Mouse (Mus musculus) heart, adult 2 months (tissue): Measurements from ENCODE around the gene 4930572O03Rik. TPM values are rescaled to one million over a fixed set of nuclear protein-coding genes. Genes with fewer than 3 reads are reported as not detected.
A peak's percentile ranks its signal among the peaks of the same experiment; 100 is the strongest.
"Not testable (repeated sequence)": the region's sequence is repeated elsewhere in the genome, so short reads cannot be mapped to it uniquely, and the experiment has no call there.

Experiments used
- DNase-seq, 2 experiments: peaks; one replicate each; pipeline ENCODE4 v3.0.0; 2021
- H3K27ac ChIP-seq: fragments of 200-600 bp; 2 replicates; pipeline ENCODE4 v1.8.1; 2022
- H3K27me3 ChIP-seq: fragments of 200-500 bp; 2 replicates; pipeline ENCODE4 v1.6.1; 2012; ENCODE audit warnings: mild to moderate bottlenecking, low read length, inconsistent platforms, mixed read lengths; ENCODE audit not compliant: control insufficient read depth, insufficient read depth
- H3K36me3 ChIP-seq: fragments of 200-500 bp; 2 replicates; pipeline ENCODE4 v1.6.1; 2012; ENCODE audit warnings: low read length, inconsistent platforms; ENCODE audit not compliant: control insufficient read depth, insufficient read depth
- H3K4me1 ChIP-seq: fragments of 200-500 bp; 2 replicates; pipeline ENCODE4 v1.6.1; 2011; ENCODE audit warnings: low read length; ENCODE audit not compliant: control insufficient read depth, insufficient read depth
- H3K4me3 ChIP-seq: fragments of 200-600 bp; 2 replicates; pipeline ENCODE4 v1.8.1; 2022
- H3K79me2 ChIP-seq: fragments of 200-500 bp; replicated peaks from 2 replicates; pipeline ENCODE4 v1.6.1; 2012; ENCODE audit warnings: mild to moderate bottlenecking, inconsistent platforms, low read length, moderate library complexity, mixed read lengths; ENCODE audit not compliant: control insufficient read depth, insufficient read depth
- H3K9ac ChIP-seq: fragments of 200-500 bp; 2 replicates; pipeline ENCODE4 v1.6.1; 2012; ENCODE audit warnings: low read depth, mild to moderate bottlenecking, control low read depth, inconsistent platforms, low read length, mixed read lengths
- CTCF ChIP-seq: fragments of 200-600 bp; IDR thresholded peaks from 2 replicates; pipeline ENCODE4 v1.8.1; 2022; ENCODE audit warnings: antibody characterized with exemption, mild to moderate bottlenecking, moderate library complexity
- WGBS: fragments of 180-500 bp; shearing (Covaris S2); methylation state at CpG from one replicate; pipeline ENCODE4 v1.1.7; 2018; 5-methylcytosine and 5-hydroxymethylcytosine counted together
- intact Hi-C: fragments of 180-260 bp; cut with DNase I; formaldehyde crosslinking; loops from one replicate; pipeline ENCODE4 v1.15.1; 2025
- long read RNA-seq: library from polyadenylated mRNA; stranded (forward); transcript quantifications from one replicate; pipeline ENCODE4 v2.0.0, GENCODE M21; 2021
- polyA plus RNA-seq: library from polyadenylated mRNA; depleted of rRNA; stranded (reverse); fragments of >200 nt; gene quantifications from 2 replicates; pipeline ENCODE4 v1.2.3, GENCODE M21; 2012; rRNA removed
- total RNA-seq, 2 experiments: library from RNA; stranded (reverse); gene quantifications; 2 replicates each; pipeline ENCODE4 v1.2.3; 2021

Gene 4930572O03Rik
- not detected for total RNA-seq
- polyA plus RNA-seq, result not detected in 2 replicates
- long read RNA-seq, result 0 reads

DNA sequence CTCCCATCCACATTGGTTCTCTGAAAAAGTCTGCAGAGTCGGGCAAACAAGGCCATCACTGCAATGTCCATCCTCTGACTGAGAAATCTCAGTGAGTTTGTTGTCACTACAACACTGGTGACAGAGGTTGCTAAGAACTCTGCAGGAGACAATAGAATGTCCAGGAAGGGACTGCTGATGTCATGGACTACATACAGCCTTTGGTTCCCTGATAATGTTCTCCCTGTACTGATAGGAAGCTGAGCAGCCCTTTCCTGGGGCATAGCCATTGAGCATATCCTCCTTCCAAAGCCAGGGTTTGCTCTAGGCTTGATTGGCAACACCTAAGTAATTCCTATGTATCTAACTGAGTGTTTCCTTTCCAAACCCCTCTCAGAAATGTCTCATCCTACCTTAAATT is at the start of gene 4930572O03Rik:
TSS of gene 4930572O03Rik (minus strand) at position 101 of the 400 bp plus-strand sequence.
- H3K4me1 ChIP-seq, H3K79me2 ChIP-seq, intact Hi-C loops, DNase-seq, H3K27me3 ChIP-seq, H3K9ac ChIP-seq, H3K36me3 ChIP-seq, H3K27ac ChIP-seq, H3K4me3 ChIP-seq: not testable (repeated sequence)
- WGBS, result 48% methylated on average over 1 of the region's 1 CpGs

- intact Hi-C loops, result not testable (repeated sequence)
Observed at GRCm38 (mm10) chr5:15702891-15703290, 46.0 kb upstream of the 4930572O03Rik start.

GRCm38 (mm10) chr5:15697719-15698118 is 40.9 kb upstream of the 4930572O03Rik start:
- H3K4me3 ChIP-seq, intact Hi-C loops, H3K9ac ChIP-seq, H3K27ac ChIP-seq, H3K79me2 ChIP-seq, H3K36me3 ChIP-seq, H3K4me1 ChIP-seq, H3K27me3 ChIP-seq, DNase-seq: not testable (repeated sequence)
- 30% methylated on average over 2 of the region's 2 CpGs for WGBS

More at GRCm38 (mm10) chr5:15702891-15703290, 46.0 kb upstream of the 4930572O03Rik start:
- DNase-seq, H3K27me3 ChIP-seq, H3K36me3 ChIP-seq, H3K4me3 ChIP-seq, H3K4me1 ChIP-seq, H3K9ac ChIP-seq, H3K27ac ChIP-seq, H3K79me2 ChIP-seq: not testable (repeated sequence)
- WGBS, result 17% methylated on average over 5 of the region's 5 CpGs
- TF ChIP-seq CTCF, result peak; percentile 60

DNA sequence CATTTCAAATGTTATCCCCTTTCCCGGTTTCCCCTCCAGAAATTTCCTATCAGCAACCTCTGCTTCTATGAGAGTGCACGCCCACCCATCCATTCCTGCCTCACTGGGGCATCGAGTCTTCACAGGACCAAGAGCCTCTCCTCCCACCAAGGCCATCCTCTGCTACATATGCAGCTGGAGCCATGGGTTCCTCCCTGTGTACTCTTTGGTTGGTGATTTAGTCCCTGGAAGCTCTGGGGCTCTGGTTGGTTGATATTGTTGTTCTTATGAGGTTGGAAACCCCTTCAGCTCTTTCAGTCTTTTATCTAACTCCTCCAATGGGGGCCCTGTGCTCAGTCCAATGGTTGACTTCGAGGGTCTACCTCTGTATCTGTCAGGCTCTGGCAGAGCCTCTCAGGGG is 35.0 kb upstream of the 4930572O03Rik start:
- DNase-seq, H3K27me3 ChIP-seq, intact Hi-C loops, H3K79me2 ChIP-seq, H3K36me3 ChIP-seq, H3K27ac ChIP-seq, H3K4me1 ChIP-seq, H3K4me3 ChIP-seq, H3K9ac ChIP-seq: not testable (repeated sequence)
- 68% methylated on average over 4 of the region's 4 CpGs for WGBS

DNA sequence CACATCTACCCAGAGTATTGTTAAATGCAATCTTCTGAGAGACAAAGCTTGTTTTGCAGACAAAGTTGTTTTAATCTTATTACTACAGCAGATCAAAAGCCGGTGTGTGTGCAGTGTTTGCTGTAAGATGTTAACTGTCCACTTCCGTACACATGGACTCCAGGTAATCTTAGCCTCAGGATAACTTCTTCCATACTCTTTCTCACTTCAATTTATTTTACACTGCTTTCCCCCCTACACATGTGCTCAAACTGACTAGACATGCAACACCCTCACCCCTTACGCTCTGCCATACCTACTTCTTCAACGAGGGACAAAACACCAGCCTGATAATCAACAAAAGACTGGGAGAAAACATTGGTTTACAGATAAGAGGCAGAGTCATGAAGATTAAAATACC is 34.0 kb upstream of the 4930572O03Rik start:
- DNase-seq, intact Hi-C loops: not testable (repeated sequence)
- 68% methylated on average over 4 of the region's 4 CpGs for WGBS

GRCm38 (mm10) chr5:15689659-15690213 is 32.9 kb upstream of the 4930572O03Rik start:
- 69% methylated on average over 6 of the region's 6 CpGs for WGBS

More for the DNA sequence above, 34.0 kb upstream of the 4930572O03Rik start:
- not testable (repeated sequence) for H3K4me3 ChIP-seq, H3K36me3 ChIP-seq, H3K79me2 ChIP-seq, H3K9ac ChIP-seq, H3K27ac ChIP-seq, H3K27me3 ChIP-seq, H3K4me1 ChIP-seq

GRCm38 (mm10) chr5:15688874-15689658 is 32.2 kb upstream of the 4930572O03Rik start:
- intact Hi-C loops, H3K4me1 ChIP-seq: not testable (repeated sequence)

More at GRCm38 (mm10) chr5:15689659-15690213, 32.9 kb upstream of the 4930572O03Rik start:
- DNase-seq, H3K27ac ChIP-seq, H3K4me3 ChIP-seq, H3K36me3 ChIP-seq, H3K27me3 ChIP-seq, intact Hi-C loops, H3K79me2 ChIP-seq, H3K9ac ChIP-seq, H3K4me1 ChIP-seq: not testable (repeated sequence)

DNA sequence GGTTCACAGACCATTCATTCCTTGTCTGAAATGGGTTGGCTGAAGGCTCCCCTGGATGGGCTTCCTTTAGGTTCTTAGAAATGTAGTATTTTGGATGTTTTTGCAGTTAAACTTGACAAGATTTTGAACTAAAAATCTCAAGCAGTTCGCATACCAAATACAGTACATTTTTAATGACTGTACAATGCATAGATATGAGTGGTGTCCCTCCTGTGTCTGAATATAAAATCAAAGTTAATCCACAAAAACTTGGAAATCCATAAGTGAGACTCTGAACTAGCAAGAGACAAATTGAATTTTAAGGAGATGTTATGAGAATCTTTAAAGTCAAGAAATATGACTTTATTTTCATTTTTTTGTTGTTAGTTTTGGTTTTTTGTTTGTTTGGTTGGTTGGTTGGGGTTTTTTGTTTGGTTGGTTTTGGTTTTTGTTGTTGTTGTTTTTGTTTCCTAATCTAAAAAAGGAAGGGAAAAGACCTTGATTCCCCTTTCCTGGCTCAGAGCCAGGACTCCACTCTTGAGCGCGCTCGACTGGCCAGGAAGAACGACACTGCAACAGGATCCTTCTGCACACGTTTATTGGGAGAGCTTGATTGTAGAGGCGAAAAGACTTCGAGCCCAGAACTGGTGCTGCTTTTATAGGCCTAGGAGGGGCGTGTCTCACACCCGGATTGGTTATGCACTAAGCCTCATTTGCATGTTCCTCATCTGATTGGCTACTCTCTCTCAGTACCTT is 24.6 kb upstream of the 4930572O03Rik start:
- H3K36me3 ChIP-seq, H3K27me3 ChIP-seq, H3K4me1 ChIP-seq, intact Hi-C loops, DNase-seq, H3K27ac ChIP-seq, H3K79me2 ChIP-seq, H3K4me3 ChIP-seq, H3K9ac ChIP-seq: not testable (repeated sequence)
- WGBS, result 70% methylated on average over 8 of the region's 10 CpGs

More at GRCm38 (mm10) chr5:15688874-15689658, 32.2 kb upstream of the 4930572O03Rik start:
- not testable (repeated sequence) for H3K4me3 ChIP-seq, H3K79me2 ChIP-seq, H3K36me3 ChIP-seq, DNase-seq, H3K9ac ChIP-seq, H3K27me3 ChIP-seq, H3K27ac ChIP-seq
- WGBS, result 56% methylated on average over 4 of the region's 4 CpGs
